In genomic region chr13:98377746-98378145, GRCm38 (mm10) we compare ENCODE assay signal across 13 mouse cellular contexts.
"Had no signal": no experiment of that assay in that cellular context is flagged by ENCODE, and none has a peak within 500 bp of the region (broad histone marks: within the 10 kb centered on the region; RNA-seq: fewer than 3 reads in every experiment).

No protein-coding gene starts in this region.

- DNase-seq: gastrocnemius, postnatal 14 days; gastrocnemius, postnatal 36 days; heart, adult 2 months; heart, postnatal 14 days; heart, postnatal 36 days; kidney, adult 11 months; kidney, adult 2 months; kidney, adult 9 months; kidney, postnatal 14 days; kidney, postnatal 36 days; layer of hippocampus, adult 9-11 months; layer of hippocampus, postnatal 36 days; left cerebral cortex, postnatal 4 days had no signal
